Mouse (Mus musculus) testis, postnatal 14 days (tissue): ENCODE results near the gene Cep131.

Experiments used
- DNase-seq: peaks from one replicate; pipeline ENCODE4 v3.0.0; 2021; ENCODE audit warnings: low spot score

Cep131 gene

GRCm38 (mm10) chr11:120021367-120021766 is 65.3 kb downstream of the Cep131 start:
- no peak for DNase-seq

- no peak for DNase-seq
These were observed 66.8 kb downstream of the Cep131 start for GRCm38 (mm10) chr11:120019542-120020440.

GRCm38 (mm10) chr11:120017011-120017410 is 69.6 kb downstream of the Cep131 start:
- no peak for DNase-seq

- DNase-seq: no peak
These were observed 71.9 kb downstream of the Cep131 start for GRCm38 (mm10) chr11:120014758-120015157.
